Mouse (Mus musculus) embryo, embryonic 11 days (tissue): ENCODE measurements around the gene Myg1.

ENCODE experiments used
- DNase-seq: peaks from one replicate; pipeline ENCODE4 v3.0.0-alpha.2; 2015

Myg1 gene

DNA sequence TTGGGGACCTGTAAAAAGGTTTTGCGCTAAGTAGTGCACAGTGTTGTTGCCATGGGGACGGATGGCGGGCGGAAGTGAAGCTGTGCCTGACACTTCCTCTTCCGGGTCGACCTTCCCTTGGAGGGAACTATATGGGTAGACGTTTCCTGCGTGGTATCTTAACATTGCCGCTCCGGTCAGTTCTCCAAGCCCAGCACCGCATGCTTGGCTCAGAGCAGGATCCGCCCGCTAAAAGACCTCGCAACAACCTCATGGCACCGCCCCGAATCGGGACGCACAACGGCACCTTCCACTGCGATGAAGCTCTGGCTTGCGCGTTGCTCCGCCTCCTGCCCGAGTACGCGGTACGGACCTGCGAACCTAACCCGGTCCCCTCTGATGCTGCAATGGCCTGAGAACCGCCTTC is at the start of gene Myg1:
Gene Myg1 (plus strand): TSS at position 100 of the 406 bp plus-strand sequence.
- DNase-seq, result peak; percentile 94

- DNase-seq, result no peak
These were observed 48.8 kb upstream of the Myg1 start for GRCm38 (mm10) chr15:102282463-102283292.

GRCm38 (mm10) chr15:102283648-102284047 is 47.9 kb upstream of the Myg1 start:
- no peak for DNase-seq

DNA sequence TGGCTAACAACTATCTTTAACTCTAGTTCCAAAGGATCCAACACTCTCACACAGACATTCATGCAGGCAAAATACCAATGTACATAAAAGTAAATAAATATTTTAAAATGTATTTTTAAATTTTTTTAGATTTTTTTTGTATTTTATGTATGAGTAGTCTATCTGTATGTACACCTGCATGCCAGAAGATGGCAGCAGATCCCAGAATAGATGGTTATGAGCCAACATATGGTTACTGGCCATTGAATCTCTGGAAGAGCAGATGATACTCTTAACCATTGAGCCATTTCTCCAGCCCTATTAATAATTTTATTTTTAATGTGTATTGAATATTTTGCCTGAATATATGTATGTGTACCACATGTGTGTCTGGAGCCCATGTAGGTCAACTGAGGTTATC is 44.1 kb upstream of the Myg1 start:
- peak; percentile 64 for DNase-seq

DNA sequence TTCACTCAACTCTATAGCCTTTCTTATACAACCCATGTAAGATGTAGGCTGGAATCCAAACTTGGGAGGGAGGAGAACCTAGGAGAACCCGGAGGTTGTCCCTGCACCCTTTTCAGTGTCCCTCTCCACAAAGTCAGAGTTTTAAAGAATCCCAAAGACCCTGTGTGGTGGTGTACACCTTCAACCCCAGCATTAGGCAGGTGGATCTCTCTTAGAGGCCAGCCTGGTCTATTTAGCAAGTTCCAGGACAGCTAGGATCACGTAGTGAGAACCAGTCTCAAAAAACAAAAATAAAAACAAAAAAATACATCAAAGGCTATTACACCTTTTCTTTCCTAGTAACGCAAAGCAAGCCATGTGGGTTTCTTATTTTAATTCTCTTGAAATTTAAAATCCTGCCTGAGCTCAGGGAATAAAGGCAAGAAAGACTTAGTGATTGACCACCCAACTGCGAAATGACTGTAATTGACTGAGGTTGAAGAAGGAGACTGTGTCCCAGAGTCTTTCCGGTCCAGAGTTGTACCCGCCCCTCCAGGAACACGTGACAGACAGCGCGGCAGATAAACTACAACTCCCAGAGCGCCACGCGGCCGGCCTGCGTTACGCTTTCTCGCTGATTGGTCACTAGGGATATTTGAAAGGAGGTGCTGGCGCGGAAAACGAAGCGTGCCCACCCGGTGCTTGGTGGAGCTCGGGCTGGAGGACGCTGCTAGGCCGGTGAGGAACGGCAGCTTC is 35.7 kb upstream of the Myg1 start, which contains the start of gene Espl1:
Gene Espl1 (plus strand): TSS at position 634 of the 735 bp plus-strand sequence.
- peak; percentile 97 for DNase-seq

GRCm38 (mm10) chr15:102296368-102297006 is 35.0 kb upstream of the Myg1 start:
- no peak for DNase-seq

- DNase-seq, result no peak
These were observed 29.0 kb upstream of the Myg1 start for GRCm38 (mm10) chr15:102302542-102302941.

GRCm38 (mm10) chr15:102308717-102309116 is 22.8 kb upstream of the Myg1 start:
- no peak for DNase-seq

DNA sequence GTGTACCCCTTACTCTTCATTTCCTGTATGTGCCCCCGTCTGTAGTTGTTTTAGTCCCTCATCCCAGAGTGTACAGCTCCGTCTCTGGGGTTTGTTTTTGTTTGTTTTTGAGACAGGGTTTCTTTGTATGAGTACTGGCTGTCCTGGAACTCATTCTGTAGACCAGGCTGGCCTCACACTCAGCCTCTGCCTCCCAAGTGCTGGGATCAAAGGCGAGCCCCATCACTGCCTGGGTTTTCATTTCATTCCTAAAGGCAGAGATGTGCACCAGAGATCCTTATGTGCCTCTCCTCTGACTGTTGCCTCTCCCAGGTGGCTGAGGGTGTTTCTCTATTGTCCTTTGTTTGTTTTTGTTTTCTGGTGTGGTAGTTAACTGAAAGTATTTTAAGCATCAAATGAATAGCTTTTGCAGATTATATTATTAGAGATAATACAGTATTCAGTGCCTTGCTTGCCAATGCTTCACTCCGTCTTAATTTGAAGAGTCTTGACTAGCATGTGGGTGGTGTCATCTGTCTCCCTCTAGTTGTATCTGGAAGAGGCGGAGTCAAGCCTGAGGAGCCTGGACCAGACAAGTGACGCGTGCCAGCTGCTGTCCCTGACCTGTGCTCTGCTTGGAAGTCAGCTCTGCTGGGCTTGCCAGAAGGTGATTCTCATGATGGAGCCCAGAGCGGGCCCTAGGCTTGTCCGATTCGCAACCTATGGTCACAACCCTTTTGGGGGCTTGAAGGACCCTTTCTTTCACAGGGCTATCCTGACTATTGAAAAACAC is 21.2 kb upstream of the Myg1 start:
- DNase-seq, result peak; percentile 7

DNA sequence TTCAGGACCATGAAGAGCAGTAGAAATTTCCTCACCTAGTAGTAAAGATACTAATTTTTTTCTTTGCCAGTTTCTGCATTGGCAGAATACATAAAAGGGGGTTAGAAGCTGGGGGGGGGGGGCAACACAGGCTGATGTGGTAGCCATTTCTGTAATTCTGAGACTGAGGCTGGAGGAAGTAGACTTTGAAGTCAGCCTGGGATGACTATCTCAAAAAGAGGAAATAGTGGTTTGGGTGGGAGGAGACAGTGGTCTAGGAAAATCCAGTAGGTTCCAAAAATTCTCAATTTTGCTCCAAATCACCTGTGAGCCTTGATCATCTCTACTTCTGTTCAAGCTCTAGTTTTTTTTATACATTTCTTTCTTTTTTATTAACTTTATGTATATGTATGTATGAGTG is 20.0 kb upstream of the Myg1 start:
- DNase-seq, result no peak

- DNase-seq, result no peak
These were observed 16.2 kb upstream of the Myg1 start for GRCm38 (mm10) chr15:102315292-102315691.

DNA sequence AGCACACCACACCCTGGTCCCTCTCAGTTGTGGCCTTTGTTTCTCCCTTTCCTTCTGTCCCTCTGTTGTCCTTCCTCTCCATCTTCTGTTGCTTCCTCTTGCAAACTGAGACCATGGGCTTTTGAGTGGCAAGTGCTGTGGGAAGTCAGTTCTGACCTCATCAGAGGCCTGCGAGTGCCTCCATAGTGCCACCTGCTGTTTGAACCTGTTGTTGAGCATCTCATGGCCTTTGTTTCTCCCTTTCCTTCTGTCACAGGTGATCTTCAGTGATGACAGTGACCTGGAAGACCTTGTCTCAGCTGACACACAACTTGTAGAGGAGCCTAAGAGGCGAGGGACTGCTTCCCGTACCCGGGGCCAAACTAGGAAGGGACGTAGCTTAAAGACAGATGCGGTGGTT is 15.2 kb upstream of the Myg1 start:
- peak; percentile 67 for DNase-seq

DNA sequence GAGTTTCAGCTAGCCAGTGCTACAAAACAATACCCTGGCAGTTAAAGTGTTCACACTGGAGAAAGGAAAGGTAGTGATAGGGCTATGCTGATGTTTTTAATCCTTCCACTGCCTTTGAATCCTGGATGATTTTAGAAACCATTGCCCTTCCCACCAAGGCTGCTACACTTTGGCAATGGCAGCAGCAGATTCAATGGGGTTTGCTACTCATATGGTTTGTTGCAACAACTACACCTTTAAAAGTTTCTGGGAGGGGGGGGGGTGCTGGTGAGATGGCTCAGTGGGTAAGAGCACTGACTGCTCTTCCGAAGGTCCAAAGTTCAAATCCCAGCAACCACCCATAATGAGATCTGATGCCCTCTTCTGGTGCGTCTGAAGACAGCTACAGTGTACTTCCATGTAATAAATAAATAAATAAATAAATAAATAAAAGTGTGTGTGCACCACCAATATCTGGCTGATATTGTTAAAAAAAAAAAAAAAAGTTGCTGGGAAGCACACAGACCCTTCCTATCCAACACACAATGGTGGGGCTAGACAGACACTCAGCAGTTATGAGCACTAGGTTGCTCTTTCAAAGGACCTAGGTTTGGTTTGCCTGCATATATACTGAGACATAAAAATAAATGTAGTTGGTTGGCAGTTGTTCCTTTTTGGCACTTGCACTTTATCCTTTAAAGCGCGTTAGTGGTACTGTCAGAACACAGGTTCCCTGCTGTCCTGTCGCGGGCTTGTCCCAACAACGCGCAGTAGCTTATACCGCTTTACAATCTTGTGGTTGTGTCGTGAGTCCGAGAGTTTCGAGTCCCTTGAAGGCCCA is 6.6 kb upstream of the Myg1 start:
- DNase-seq, result no peak

DNA sequence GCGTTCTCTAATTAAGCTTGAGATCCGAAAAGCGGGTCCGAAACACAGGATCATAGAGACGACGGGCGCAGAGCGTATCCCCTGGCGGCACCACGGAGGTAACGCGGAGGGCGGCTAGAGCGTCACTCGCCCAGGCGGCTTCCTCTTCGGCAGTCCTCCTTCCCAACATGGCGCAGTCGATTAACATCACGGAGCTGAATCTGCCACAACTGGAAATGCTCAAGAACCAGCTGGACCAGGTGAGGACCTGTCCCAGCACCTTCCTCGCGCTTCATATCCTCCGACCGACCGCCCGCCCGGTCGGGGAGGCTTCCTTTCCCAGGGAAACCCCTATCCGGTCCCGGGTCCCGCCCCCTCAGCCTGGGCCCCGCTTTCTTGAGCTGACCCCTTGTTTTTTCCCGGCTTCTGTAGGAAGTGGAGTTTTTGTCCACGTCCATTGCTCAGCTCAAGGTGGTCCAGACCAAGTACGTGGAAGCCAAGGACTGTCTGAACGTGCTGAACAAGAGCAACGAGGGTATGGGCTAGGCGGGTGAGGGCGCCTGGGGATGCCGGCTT is 5.4 kb upstream of the Myg1 start, which contains the start of gene Pfdn5:
Gene Pfdn5 (plus strand): TSS at position 95 of the 555 bp plus-strand sequence.
- peak; percentile 96 for DNase-seq

GRCm38 (mm10) chr15:102326892-102327291 is 4.6 kb upstream of the Myg1 start:
- no peak for DNase-seq

DNA sequence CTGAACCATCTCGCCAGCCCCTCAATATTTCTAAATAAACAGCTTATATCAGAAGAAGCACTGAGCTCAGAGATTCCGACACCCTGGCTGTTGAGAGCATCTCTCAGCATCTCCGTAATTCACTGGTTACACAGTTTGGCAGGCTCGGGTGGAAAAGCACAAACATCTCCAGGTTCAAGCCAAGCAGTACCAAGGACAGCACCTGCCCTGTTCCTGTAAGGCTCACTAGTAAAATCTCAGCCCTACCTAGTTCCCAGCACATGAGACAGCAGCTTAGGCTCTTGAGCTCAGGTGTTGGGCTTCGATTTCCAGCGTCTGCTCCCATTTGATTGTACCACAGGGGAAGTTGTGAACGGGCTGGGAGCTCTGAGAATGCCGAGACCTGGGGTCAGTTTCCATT is 3.7 kb downstream of the Myg1 start:
- no peak for DNase-seq

GRCm38 (mm10) chr15:102335925-102336324 is 4.4 kb downstream of the Myg1 start:
- DNase-seq, result peak; percentile 43

DNA sequence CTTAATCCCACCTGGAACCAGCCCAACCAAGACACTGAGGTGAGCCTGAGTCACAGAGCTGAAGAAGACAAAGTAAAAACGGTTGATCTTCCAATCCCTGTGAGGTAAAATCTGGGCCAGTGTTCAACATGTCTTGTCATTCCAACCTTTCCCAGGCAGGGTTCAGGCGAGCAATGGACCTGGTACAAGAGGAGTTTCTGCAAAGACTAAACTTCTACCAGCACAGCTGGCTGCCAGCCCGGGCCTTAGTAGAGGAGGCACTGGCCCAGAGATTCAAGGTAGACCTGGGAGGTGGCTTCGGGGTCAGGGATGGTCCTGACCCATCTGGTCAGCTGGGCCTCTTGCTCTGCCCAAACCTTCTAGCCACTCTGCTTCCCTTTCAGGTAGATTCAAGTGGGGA is 5.4 kb downstream of the Myg1 start:
- no peak for DNase-seq

DNA sequence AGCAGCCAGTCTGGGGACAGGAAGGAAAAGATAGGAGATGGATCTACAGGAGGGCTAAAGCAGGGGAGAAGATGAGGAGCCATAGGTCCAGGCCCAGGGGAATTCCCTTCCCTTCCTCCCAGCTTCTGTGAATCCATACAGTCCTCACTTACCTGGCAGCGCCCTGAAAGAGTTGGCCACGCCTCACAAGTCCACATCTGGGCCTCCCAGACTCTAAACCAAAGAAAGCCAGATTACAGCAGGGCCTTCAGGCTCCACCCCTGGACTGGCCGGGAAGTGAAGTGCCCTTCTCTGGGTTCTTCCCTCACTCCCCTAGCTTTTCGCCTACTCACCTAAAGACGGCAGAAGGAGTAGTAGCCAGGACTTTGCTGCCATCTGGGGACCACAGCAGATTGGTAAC is 8.1 kb downstream of the Myg1 start:
- DNase-seq, result no peak

DNA sequence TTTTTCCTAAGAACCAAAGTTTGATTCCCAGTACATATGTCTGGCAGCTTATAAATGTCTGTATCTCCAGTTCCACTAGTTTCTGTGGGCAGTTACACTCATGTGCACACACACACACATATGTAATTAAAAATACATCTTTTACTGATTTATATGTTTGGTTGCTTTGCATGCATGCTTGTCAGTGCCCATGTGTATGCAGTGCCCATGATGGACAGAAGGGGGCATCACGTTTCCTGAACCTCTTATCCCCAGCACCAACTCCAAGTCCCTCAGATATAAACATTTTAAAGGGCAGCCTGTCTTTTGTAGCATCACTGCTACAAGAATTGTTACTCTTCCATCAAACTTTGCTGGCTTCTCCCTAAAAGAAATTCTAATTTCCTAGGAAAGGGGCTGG is 10.1 kb downstream of the Myg1 start:
- peak; percentile 41 for DNase-seq

- DNase-seq, result no peak
These were observed 13.0 kb downstream of the Myg1 start for GRCm38 (mm10) chr15:102344490-102344889.
